Mouse (Mus musculus) urinary bladder, postnatal 4 days (tissue): ENCODE results near the gene Gpatch11.
"Not testable (repeated sequence)": the region's sequence is repeated elsewhere in the genome, so short reads cannot be mapped to it uniquely, and the experiment has no call there.

Experiments
- DNase-seq, 2 experiments: peaks; one replicate each; pipeline ENCODE4 v3.0.0; 2021 to 2022; ENCODE audit warnings: low spot score in 2 of 2

Gpatch11 gene

DNA sequence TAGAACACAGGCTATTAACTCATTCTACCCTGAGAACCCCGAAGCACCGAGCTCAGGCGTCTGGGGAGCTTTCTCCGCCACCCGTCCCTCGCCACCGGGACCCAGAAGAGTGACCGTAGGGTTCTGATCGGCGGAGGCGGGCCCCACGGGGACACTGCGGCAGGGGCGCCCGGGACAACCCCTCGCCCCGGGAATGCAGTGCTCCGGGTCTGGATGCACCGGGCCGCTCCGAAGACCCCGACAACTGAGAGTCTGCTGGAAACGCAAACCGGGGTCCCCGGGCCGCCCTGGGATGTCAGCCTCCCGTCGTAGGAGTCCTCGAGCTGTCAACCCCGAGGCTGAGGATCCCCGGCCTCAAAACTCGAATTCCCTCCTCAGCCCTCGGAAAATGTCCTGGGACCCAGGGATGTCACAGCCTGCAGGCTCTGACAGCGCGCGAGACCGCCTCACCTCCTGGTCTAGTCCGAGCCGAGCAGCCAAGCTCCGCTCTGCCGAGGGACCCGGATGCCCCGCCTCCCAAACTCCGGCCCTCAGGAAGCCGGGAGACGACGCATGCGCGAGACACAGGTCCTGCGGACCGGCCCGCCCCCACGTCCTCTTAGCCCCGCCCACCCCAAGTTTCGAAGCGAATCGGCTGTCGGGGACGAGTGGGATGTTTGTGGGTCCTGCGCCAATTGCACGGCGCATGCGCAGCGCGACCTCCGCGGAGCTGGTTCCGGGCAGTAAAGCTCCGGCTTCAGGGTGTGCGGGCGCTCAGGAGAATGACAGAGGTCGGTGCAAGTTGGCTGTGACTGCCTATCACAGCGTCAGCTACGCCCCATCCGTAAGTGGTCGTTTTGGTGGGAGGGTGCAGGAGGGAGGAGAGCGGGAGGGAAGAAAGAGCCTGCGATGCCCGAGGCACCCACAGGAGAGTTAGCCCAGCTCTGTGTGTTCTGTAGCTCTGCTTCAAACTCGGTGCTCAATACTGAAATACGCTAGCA, at the start of gene Gpatch11, which contains the start of gene Heatr5b:
TSS of gene Gpatch11 (plus strand) at position 712 of the 980 bp plus-strand sequence.
TSS of gene Heatr5b (minus strand) at position 509 of the 980 bp plus-strand sequence.
- DNase-seq = peak; percentile 97 to 99

DNA sequence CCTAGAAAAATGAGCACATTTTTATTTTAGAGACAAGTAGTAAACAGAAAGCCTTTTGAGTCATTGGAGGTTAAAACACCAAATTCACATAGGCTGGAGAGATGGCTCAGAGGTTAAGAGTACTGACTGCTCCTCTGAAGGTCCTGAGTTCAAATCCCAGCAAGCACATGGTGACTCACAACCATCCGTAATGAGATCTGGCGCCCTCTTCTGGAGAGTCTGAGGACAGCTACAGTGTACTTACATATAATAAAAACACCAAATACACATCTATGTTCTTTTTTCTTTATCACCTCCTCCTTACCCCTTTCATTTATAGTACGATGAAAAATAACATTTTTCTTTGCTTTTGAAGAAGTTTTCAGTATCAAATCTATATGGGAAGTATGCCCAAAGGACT, 47.1 kb upstream of the Gpatch11 start:
- DNase-seq = not testable (repeated sequence)

DNA sequence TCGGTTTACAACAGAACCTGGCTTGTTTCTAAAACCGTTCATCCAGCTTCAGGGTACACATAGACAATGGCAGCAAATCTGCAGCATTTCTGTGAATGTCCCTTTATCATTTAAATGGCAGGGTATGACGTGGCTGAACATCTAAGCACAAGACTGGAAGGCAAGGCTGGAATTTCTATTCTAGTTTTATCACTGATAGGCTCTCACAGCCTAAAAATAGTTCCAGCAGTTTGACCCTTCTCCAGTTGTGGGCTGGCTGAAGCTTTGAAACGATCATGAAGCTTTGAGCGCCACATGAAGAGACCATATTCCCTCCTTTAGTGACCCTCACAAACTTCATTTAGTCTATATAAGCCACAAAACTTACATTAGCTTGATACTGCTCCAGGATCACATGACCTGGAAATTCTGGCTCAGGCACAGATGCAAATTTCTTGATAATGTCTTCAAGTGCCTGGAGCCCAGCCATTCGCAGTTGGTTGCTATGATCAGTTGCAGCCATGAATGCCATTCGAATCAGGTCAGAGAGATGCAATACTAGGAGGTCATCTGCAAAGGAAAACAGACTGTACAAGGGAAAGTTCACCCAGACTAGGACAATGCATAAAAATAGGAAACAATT, 44.2 kb upstream of the Gpatch11 start:
- DNase-seq = no peak

DNA sequence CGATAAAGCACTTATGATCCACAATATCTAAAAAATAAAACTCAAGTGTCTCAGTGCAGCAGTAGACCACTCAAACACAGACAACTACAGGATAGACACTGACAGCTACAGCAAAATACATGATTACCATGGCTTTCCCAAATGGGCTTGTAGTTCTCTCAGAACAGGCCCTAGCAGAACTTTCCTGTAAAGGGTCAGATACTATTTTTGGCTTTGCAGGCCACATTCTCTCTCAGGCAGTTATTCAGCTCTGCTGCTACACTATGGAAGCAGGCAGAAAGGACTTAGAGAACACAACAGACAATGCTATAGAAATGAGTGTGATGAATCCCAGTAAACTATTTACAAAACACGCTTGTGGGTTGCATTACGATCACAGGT, 43.7 kb upstream of the Gpatch11 start:
- DNase-seq = no peak

DNA sequence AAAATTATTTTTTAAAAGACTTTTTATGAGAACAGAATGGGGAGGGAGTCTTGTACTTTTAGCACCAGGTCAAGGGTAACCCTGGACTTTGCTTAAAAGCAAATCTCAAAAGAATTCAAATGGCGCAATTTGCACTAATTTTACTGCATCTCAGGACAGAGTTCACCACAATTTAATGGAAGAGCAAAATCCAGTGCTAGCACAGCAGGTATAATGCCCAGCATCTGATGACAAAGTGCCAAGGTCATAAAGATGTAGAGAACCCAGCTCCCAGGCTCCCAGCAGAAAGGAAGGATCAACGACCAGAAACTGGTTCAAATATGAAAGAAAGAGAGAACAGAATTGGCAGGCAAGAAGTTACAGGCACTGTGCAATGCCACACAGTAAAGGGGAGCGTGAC, 43.2 kb upstream of the Gpatch11 start:
- no peak for DNase-seq

DNA sequence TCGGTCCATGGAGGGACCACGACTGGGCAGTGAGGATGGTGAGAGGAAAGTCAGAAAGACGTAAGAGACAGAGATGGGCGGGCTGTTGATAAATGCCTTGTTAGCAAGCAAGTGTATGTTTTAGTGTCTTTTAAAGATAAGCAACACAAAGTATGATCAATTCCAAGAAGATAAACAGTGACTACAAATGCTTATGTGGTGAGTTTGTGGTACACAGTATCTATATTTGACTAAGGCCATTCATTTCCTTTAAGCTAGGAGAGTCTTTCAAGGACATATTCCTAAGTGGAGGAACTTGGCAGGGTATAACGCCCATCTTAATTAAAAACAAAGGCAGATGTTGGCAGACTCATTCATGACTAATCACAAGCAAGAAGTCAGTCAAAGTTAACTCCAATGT, 41.0 kb upstream of the Gpatch11 start:
- DNase-seq = no peak

DNA sequence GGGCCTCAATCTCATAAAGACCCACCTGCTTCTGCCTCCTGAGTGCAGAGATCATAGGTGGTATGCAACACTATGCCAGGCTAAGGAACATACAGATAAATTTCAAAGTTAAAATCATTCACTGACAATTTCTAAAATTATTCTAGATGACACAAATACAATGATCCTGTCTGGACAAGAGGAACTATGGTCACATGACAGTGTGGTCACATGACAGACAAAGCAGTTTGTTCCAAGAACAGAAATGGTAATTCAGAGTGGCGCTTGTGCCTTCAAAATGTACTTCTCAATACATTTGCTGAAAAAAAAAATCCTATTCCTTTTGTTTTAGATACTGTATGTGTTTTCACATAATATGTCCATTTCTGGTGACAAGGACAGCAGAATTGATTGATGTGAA, 38.1 kb upstream of the Gpatch11 start:
- DNase-seq = no peak

DNA sequence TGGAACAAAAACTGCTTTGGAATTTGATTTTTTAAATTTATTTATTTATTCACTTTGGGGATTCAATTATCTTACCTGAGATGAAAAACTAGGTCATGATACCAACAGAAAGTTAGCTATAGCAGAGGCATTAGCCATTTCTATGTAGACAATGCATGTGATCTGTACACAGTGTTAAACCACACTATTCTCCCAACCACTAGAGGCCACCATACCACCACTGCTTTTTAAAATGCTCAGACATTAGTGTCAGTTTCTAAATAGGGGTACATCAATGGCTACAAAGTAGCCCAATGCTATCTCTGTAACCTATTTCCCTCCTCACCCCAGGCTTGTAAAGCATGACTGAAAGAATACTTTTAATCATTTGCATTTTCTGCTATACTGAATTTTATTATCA, 26.3 kb upstream of the Gpatch11 start:
- no peak for DNase-seq

DNA sequence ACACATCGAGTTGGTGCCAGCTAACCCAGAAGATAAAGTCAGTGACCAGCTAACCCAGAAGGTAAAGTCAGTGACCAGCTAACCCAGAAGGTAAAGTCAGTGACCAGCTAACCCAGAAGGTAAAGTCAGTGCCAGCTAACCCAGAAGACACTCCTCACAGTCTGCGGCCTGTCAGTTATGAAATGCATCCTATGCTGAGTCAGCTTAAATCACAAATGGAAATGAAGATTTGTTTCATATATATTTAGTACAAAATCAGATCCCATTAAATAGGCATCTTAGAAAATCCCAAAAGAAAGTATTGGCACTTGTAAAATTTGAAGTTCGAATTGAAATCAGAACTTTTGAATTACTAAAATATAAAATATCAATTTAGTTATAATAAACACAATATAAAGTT, 25.8 kb upstream of the Gpatch11 start:
- no peak for DNase-seq

DNA sequence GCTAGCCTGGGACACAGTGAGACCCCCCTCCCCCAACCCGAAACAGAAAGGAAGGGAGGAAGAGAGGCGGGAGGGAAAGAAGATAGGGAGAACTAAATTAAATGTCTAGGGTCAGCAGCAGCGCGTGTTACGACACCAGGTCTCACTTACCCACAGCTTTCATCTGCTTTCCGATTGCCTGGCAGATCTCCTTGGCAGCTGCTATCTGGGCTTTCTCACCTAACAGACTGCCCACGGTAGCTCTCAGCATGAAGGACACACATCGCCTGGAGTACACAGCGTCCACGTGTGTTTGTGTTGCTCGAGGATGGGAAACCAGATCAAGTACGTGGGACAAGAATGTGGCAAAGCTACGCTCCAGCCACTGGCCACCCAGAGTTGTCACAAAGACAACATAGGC, 11.0 kb upstream of the Gpatch11 start:
- no peak for DNase-seq

DNA sequence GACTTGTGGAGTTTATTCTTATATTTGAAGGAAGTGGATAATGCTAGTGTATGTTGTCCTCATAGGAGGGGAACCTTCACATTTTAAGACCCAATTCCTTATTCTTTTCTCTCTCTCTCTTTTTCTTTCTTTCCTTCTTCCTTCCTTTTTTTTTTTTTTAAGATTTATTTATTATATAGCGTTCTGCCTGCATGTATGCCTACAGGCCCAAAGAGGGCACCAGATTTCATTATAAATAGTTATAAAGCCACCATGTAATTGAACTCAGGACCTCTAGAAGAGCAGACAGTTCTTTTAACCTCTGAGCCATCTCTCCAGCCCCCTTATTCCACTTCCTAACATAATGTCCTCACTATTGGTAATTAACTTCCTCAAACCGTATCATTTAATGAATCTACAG, 689 bp downstream of the Gpatch11 start:
- DNase-seq = no peak

DNA sequence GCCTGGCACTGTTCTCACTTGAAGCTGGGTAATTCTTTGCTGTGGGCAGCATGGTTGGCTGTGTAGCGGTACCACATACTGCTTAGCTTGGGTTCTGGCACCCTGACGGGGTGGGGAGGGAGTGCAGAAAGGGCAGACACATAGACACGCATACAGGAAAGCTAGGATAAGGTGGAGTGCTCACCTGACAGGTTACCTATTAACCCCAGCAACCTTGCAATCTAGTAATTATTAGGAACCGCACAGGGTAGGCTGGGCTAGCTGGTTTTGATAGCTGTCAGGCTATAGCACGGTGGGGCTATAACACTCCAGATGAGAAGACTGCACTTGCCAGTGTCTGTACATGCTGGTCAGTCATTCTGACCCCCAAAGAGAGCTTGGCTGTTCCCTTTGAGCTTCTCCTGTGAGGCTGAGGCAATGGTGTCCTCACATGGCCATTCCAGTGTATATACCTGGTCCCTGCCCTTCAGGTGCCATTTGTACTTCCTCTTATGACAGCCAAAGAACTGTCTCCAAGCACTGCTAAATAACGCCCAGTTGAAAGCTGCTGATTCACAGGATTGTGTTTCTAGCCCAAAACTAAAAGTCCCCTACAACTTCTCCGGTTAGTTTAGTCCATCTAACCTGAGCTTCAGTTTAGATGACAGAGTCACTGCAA, 7.0 kb downstream of the Gpatch11 start:
- DNase-seq = no peak

DNA sequence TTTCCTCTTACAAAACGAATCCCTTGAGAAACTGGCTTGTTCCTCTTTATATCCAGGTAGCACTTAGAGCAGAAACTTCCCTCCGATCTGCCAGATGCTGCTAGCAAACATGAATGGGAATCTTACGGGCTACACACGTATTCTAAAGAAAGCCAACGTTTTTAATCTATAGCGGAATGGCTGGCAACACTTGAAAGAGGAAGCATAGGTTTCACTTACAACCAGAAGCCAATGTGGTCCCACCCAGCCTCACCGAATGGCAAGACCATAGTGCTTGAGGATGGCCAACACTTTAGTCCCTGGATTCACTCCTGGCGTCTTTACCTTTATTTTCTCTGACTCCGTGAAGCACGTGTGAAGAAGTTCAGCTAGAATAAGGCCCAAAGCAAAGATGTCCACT, 20.9 kb downstream of the Gpatch11 start:
- no peak for DNase-seq

DNA sequence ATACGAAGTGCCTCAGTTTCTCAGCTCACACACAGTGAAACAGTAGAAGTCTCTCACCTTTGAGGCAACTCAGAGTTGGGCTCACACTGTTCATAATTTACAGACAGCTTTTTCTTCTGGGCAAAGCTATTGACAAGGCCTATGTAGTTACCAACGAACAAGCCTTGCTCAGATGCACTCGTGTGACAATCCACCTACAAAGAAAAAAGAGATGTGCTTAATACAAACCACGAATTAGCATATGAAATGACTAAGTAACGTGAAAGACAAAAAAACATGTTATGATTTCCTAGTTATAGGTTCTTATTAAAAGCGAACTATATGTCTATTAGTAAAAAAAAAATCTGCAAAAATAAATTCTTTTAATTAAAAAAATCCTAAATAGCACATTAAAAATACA, 38.5 kb downstream of the Gpatch11 start:
- no peak for DNase-seq

DNA sequence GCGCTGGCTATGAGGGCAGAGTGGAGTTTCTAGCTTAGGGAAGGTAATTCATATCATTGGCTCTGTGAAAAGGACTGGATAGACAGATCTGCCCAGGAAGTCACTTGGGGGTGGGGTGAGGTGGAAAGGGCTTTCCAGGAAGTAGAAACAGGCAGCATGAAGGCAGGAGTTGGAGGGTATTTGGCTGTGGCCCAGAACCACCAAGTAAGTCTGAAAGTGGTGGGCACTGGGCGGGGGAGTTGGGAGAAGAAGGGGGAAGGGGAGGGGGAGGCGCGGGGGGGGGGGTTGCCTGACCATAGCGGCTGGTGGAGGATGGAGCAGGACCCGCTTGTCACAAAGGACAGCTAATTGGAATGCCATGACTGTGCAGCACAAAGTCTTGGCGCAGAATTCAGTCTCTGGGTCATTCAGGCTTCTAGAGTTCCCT, 46.5 kb downstream of the Gpatch11 start:
- no peak for DNase-seq

DNA sequence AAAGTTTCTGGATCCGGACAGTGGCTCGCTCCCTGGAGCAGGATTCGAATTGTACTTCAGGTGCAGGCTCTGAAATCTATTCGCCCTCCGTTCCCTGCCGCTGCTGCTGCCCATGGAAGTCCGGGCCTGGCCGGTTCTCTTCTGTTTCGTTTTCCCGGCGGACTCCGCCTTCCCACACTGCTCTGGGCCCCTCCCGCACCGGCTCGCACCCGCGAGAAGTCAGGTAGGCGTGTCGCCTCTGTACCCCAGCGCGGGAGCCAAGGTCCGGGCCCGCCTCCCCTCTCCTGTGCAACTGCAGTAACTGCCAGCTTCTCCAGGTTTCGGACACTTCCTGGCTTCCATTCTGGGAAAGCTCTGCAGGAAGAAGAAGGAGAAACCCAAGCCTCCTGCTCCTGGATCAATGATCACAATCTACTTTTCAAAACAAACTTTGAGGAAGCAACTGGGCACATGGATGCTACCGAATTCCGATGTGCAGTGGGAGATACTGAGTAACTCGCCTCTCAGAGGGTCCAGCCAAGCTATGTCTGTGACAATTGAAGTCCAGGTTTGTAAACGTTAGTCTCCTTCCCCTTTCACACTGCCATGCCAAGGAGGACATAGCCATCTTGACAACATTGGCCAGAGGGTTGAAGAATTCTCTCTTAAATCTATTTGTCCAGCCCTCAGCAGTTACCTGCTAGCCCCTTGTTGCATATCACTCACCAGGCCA, 47.2 kb downstream of the Gpatch11 start, which contains the start of gene Eif2ak2:
TSS of gene Eif2ak2 (minus strand) at position 173 of the 712 bp plus-strand sequence.
- peak; percentile 85 to 88 for DNase-seq

DNA sequence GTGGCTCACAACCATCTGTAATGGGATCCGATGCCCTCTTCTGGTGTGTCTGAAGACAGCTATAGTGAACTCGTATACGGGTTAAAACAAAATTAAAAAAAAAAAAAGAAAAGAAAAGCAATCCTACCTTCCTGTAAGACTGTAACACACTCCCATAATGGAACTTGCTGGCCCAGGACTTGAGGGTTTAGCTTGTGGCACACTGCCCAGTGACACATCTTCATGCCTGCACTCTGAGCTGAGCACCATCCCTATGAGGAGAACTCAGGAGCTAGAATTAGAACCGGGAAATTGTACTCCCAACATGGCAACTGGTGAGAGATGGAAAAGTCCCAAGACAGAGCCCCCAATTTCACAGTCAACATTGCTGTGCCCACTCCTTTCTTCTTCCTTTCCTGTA, 47.9 kb downstream of the Gpatch11 start:
- no peak for DNase-seq

DNA sequence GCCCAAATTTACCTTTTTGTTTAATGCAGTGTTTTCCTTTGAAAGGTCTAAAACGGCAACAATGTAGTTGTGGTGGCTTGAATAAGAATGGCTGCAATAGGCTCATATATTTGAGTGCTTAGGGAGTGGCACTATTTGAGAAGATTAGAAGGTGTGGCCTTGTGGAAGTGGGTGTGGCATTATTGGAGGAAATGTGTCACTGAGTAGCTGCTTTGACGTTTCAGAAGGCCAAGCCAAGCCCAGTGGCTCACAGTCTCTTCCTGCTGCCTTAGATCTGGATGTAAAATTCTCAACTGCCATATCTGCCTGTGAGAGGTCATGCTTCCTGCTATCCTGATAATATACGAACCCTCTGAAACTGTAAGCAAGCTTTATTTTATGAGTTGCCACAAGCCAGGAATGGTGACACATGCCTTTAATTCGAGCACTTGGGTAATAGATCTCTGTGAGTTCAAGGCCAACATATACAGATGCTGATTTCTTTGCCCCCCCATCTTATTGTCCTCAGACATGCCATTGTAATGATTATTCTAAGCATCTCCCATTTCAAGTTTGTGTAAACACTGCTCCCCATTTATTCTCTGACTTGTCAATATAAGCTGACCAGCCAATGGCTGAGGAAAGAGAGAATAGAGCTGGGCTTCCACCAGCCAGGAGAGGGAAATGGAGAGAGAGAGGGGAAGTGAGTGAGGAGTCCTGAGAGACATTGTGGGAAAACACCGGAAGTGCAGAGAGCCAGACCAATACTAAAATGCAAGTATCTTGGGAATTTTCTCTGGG, 50.1 kb downstream of the Gpatch11 start:
- no peak for DNase-seq

DNA sequence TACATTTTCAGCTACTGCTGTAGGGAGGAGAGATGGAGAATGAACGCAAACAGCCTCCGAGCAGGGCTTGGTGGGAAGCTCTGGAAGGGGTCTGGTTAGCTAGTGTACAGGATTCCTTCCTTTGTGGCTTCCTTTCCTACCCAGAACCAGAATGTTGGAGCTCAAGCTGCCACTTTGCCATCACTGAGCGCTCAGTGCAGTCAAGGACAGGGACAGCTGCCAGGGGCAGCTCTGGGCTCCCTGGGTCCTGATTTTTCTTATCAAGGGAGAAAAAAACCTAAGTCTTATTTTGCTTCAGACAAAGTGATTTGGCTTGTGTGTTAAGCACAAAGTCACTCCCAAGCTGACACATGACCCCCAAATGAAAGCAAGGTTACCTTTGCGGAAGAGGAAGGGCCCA, 53.2 kb downstream of the Gpatch11 start:
- DNase-seq = no peak

DNA sequence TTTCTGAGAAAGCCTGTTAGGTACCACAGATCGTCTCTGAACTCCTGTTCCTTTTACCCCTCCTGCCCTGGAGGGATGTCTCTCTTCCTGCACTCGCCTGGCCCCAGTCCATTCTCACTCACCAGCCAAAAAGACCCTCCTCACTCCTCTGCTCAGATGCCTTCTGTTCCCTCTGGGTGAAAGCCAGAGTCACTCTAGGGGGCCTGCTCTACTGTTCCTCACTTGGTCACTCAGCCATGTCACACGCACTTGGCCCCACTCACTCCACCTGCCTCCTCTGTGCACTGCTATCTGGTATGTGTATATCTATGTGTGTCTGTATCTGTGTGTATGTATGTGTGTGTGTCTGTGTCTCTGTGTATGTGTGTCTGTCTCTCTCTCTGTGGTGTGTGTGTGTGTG, 53.8 kb downstream of the Gpatch11 start:
- no peak for DNase-seq

DNA sequence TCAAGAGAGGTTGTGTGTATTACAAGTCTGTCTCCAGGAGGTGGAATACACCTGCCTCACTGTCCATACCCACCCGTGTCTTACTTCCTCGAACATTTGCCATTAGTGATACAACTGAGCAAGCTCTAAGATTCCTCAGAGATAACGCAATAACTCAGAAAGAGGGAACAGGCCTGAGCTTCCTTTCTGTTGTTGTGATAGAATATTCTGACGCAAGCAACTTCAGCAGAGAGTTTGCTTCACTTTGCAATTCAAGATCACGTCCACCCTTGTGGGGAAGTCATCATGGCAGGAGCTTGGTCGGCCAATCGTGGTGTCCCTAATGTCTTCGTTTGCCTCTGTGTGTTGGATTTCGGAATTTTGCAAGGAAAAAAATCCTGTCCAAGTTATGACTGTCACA, 55.7 kb downstream of the Gpatch11 start:
- DNase-seq = no peak
